Mouse (Mus musculus): Measurements from ENCODE around the gene Ccdc136. TPM values are rescaled to one million over a fixed set of nuclear protein-coding genes. Genes with fewer than 3 reads are reported as not detected.
"Not testable (repeated sequence)": the region's sequence is repeated elsewhere in the genome, so short reads cannot be mapped to it uniquely, and the experiment has no call there.

Gene Ccdc136
- 27.2 and 32.9 TPM in 2 replicates for polyA plus RNA-seq (2016; fragmentation: Nextera tagmentation; extraction: Ambion mirVana)

DNA sequence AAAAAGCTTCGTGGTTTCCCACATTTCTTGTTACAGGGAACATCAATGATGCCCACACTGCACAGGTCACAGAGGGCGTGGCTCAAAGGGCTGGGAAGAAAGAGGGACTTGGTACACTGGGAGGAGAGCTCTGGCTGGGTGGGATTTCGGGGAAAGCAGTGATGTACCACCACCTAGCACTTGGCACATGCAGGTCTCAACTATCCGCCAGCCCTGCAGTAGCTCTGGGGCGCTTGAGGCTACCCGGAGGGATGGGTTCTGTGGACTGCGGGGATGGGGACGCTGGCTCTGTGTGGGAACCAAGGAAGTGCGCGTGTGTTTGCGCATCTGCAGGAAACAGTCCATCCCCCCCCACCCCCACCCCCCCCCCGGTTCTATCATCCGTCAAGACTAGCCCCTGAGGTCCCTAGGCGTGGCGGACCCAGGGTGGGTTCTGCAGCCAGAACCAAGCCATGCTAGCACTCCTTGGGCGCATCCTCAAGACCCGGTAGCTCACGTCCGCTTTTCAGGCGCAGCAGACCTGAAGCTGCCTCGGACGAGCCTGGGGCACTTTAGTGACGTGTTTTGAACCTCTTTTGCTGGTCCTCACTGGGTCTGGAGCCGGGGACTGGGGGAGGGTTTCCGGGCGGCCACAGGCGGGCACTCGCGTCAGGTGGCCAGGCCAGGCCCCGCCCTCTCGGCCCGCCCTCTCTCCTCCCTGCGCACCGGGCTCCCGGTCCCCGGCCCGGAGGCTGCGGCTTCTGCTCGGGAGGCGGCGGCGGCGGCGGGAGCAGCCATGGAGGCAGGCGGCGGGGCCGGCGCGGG, at the start of gene Ccdc136:
Gene Ccdc136, plus strand, starts transcription at position 400 of the 804 bp plus-strand sequence.
- Histone ChIP-seq H3K27ac (replicated peaks) (peak within 1 kb of the TSS; percentile 56; the same call in 1 of the 2 replicates), H3K4me3 (peak within 1 kb of the TSS; percentile 71), H3K4me1 (peaks cover 15% of the 10 kb centered on the region), H3K36me3 (0 out of 2 replicates have a peak, but pooled peaks cover 4% of the 10 kb centered on the region), H3K4me2 (replicated peaks) (peak within 1 kb of the TSS; percentile 87), H3K9me3 (no peaks in the 10 kb centered on the region), H3K9ac (replicated peaks) (peak within 1 kb of the TSS; percentile 78), H3K27me3 (peaks cover 28% of the 10 kb centered on the region)
- 0% methylated on average over 35 of the region's 49 CpGs for WGBS
- peak; percentile 96 for ATAC-seq (ENCODE audit: low FRiP score, low read depth)

DNA sequence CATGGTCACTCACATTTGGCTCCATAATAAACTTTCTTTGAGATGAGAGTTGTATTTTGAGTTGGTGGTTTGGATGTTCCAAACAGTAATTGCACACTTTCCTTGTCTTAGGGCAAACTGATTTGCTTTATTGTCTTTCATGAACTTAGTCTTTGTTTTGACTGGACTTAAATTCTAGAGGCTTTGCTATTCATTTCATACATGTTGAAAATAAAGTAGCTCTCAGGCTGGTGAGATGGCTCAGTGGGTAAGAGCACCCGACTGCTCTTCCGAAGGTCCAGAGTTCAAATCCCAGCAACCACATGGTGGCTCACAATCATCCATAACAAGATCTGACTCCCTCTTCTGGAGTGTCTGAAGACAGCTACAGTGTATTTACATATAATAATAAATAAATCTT, 49.6 kb upstream of the Ccdc136 start:
- H3K27ac ChIP-seq (replicated peaks); ATAC-seq (ENCODE audit: low FRiP score, low read depth); H3K9ac ChIP-seq (replicated peaks); H3K36me3 ChIP-seq; H3K9me3 ChIP-seq; H3K4me2 ChIP-seq (replicated peaks); H3K4me3 ChIP-seq; H3K27me3 ChIP-seq: not testable (repeated sequence)
- 94% methylated on average over 2 of the region's 2 CpGs for WGBS
- peaks cover 11% of the 10 kb centered on the region for H3K4me1 ChIP-seq

DNA sequence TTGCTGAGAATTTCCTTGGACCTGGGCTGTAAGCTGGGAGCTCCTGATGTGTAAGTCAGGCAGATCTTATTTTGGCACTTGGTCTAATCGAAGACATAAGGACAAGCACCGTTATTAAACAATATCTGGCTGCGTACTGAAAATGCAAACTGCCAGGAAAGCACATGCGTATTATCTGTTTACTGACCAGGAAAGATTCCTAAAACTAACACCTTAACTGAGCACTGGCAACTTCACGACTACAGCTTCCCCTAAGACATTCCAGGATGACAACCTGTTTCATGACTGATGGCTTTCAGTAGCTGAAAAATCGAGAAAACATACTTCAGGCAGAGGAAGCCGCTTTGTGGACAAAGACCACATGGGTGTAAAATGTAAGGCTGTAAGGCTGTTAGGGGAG, 48.9 kb upstream of the Ccdc136 start:
- Histone ChIP-seq H3K27me3 (no peaks in the 10 kb centered on the region), H3K9ac (replicated peaks) (peak overlapping the region; percentile 68), H3K4me1 (peaks cover 11% of the 10 kb centered on the region), H3K27ac (replicated peaks) (peak overlapping the region; percentile 75; the same call in 1 of the 2 replicates), H3K9me3 (no peaks in the 10 kb centered on the region), H3K4me2 (replicated peaks) (peak overlapping the region; percentile 79), H3K36me3 (no peaks in the 10 kb centered on the region), H3K4me3 (peak overlapping the region; percentile 78)
- 43% methylated on average over 7 of the region's 7 CpGs for WGBS
- ATAC-seq (ENCODE audit: low FRiP score, low read depth) = no peak

DNA sequence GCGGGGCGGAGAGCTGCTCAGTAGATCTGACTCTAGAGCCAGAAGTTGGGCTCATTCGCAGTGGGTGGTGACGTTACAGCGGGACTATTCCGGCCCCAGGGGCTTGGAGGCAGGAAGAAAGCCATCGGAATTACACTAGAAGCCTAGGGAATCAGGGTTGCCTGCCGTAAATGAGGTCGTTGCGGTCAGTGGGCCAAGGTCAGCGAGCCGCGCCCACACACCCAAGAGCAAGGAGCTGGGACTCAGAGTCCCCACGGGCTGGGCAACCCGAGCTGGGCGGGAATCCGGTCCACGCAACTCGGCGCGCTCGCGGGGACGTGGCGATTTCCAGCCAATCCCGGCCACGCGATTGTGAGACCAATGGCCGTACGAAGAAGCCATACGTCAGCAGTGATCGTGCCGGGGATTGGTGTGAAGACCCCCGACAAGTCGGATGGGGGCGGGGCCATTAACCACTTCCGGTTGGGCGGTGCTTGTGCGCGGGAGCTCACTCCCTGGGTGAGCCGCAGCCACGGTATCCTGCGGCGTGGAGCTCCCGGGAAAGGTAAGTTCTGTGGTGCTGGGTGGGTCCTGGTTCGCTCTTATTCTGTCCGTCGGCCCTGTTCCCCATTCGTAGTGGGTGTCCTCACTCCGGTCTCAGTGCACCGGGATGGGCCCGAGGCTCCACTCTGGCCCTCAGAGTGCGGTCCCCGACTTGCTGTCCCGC, 48.3 kb upstream of the Ccdc136 start, which contains the start of gene Calu:
Gene Calu, plus strand, starts transcription at position 405 of the 706 bp plus-strand sequence.
- no peaks in the 10 kb centered on the region for H3K9me3 ChIP-seq
- H3K9ac ChIP-seq (replicated peaks) = peak within 1 kb of the TSS; percentile 88
- no peaks in the 10 kb centered on the region for H3K36me3 ChIP-seq
- peak within 1 kb of the TSS; percentile 79 for H3K4me2 ChIP-seq (replicated peaks)
- WGBS = under 1% methylated on average over 55 of the region's 55 CpGs
- H3K4me1 ChIP-seq = peaks cover 11% of the 10 kb centered on the region
- peak within 1 kb of the TSS; percentile 75 for H3K27ac ChIP-seq (replicated peaks)
- ATAC-seq (ENCODE audit: low FRiP score, low read depth) = peak; percentile 100
- H3K27me3 ChIP-seq = no peaks in the 10 kb centered on the region
- peak within 1 kb of the TSS; percentile 78 for H3K4me3 ChIP-seq

DNA sequence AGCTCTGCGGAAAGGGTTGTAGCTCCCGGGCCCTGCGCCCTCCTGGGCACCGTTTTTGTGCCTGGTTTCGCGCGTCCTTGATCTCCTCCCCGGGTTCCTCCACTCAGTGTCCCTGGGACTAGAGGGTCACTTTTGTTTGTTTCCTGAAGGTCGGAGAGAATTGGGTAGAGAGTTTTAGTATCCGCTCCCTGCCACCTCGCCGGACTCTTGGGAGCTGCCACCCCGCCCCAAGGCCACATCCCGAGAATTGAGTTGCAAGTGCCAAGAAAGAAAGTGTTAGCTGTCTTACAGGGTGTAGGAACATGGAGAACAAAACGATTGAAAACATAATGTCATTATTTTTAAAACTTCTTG, 47.8 kb upstream of the Ccdc136 start:
- peak overlapping the region; percentile 64 for H3K27ac ChIP-seq (replicated peaks)
- no peak for ATAC-seq (ENCODE audit: low FRiP score, low read depth)
- peak overlapping the region; percentile 88 for H3K9ac ChIP-seq (replicated peaks)
- H3K9me3 ChIP-seq = no peaks in the 10 kb centered on the region
- H3K36me3 ChIP-seq = no peaks in the 10 kb centered on the region
- peak overlapping the region; percentile 79 for H3K4me2 ChIP-seq (replicated peaks)
- WGBS = under 1% methylated on average over 15 of the region's 15 CpGs
- H3K4me1 ChIP-seq = peaks cover 11% of the 10 kb centered on the region
- no peaks in the 10 kb centered on the region for H3K27me3 ChIP-seq
- H3K4me3 ChIP-seq = peak overlapping the region; percentile 78

DNA sequence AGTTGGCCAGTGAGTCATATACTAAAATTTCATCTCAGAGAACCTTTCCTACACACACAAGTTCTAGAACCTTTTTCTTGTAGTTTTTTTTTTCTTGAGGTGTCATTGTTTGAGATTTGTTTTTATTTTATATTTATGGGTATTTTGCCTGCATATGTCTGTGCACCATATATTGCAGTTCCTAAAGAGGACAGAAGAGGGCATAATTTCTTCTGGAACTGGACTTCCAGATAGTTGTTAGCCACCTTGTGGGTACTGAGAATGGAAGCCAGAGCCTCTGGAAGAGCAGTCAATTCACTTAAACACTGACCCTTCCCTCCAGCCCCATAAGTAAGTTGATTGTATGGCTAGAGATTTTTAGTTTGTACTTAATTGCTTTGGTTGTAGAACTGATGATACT, 44.5 kb upstream of the Ccdc136 start:
- Histone ChIP-seq H3K27me3 (no peaks in the 10 kb centered on the region), H3K4me2 (replicated peaks) (no peak overlapping the region), H3K4me3 (no peak overlapping the region), H3K4me1 (peaks cover 11% of the 10 kb centered on the region), H3K9me3 (no peaks in the 10 kb centered on the region), H3K36me3 (0 out of 2 replicates have a peak, but pooled peaks cover 4% of the 10 kb centered on the region), H3K27ac (replicated peaks) (no peak overlapping the region), H3K9ac (replicated peaks) (no peak overlapping the region)
- ATAC-seq (ENCODE audit: low FRiP score, low read depth) = no peak

DNA sequence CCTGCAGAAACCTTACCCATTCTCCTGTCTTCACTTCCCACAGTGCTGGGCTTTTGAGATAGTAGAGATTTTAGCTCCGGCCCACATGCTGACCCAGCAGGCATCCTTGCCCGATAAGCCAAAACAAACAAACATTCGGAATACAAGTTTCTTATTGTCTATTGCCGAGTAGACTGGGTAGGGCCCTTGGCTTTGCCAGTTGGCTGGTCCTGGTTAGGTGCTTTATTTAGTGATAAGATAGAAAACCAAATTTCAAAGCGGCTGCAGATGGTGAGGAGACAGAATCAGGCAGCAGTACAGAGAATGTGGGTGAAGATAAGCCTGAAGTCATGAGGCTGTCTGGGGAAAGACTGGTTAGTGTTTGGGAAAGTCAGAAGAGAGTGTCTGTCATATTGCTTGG, 43.3 kb upstream of the Ccdc136 start:
- Histone ChIP-seq H3K9ac (replicated peaks) (no peak overlapping the region), H3K9me3 (no peaks in the 10 kb centered on the region), H3K27me3 (no peaks in the 10 kb centered on the region), H3K4me3 (no peak overlapping the region), H3K4me2 (replicated peaks) (no peak overlapping the region), H3K27ac (replicated peaks) (no peak overlapping the region), H3K4me1 (peaks cover 7% of the 10 kb centered on the region), H3K36me3 (0 out of 2 replicates have a peak, but pooled peaks cover 15% of the 10 kb centered on the region)
- no peak for ATAC-seq (ENCODE audit: low FRiP score, low read depth)
- WGBS = 44% methylated on average over 5 of the region's 5 CpGs

DNA sequence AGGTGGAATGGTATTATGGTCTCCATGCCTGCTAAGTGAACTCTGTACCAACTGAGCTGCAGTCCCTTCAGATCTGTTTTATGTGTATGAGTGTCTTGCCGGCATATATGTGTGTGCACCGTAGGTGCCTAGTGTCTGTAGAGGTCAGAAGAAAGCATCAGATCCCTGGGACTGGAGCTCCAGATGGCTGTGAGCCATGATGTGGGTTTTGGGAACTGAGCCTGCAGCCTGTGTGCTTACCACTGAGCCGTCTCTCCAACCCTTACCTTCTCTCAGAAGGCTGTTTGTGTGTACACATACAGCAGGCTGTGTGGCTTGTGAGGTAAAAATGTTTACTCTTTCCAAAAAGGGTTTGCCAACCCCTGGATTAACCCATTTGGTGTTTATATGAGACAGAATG, 36.7 kb upstream of the Ccdc136 start:
- H3K4me2 ChIP-seq (replicated peaks) = no peak overlapping the region
- WGBS = 95% methylated on average over 3 of the region's 3 CpGs
- no peaks in the 10 kb centered on the region for H3K27me3 ChIP-seq
- no peak overlapping the region for H3K4me3 ChIP-seq
- H3K27ac ChIP-seq (replicated peaks) = no peak overlapping the region
- peaks cover 33% of the 10 kb centered on the region for H3K36me3 ChIP-seq
- no peaks in the 10 kb centered on the region; the same call in 1 of the 2 replicates for H3K4me1 ChIP-seq
- no peak overlapping the region for H3K9ac ChIP-seq (replicated peaks)
- H3K9me3 ChIP-seq = no peaks in the 10 kb centered on the region
- ATAC-seq (ENCODE audit: low FRiP score, low read depth) = no peak

DNA sequence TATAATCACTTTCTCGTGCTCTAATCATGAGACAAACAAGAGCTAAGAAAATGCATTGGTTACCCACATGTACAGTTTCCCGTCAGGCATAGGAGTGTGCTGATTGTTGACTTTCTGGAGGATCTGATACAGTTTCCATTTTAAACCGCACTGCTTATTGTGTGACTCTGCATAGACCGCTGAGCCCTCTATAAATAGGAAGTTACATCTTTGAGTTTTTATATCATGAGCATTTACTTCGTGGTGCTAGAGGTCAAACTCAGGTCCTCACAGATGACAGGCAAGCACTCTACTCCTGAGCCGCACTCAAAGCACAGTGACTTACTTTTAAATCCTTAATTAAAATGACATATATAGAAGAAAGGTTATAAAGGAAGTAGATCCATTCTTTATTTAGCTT, 35.9 kb upstream of the Ccdc136 start:
- peaks cover 33% of the 10 kb centered on the region for H3K36me3 ChIP-seq

DNA sequence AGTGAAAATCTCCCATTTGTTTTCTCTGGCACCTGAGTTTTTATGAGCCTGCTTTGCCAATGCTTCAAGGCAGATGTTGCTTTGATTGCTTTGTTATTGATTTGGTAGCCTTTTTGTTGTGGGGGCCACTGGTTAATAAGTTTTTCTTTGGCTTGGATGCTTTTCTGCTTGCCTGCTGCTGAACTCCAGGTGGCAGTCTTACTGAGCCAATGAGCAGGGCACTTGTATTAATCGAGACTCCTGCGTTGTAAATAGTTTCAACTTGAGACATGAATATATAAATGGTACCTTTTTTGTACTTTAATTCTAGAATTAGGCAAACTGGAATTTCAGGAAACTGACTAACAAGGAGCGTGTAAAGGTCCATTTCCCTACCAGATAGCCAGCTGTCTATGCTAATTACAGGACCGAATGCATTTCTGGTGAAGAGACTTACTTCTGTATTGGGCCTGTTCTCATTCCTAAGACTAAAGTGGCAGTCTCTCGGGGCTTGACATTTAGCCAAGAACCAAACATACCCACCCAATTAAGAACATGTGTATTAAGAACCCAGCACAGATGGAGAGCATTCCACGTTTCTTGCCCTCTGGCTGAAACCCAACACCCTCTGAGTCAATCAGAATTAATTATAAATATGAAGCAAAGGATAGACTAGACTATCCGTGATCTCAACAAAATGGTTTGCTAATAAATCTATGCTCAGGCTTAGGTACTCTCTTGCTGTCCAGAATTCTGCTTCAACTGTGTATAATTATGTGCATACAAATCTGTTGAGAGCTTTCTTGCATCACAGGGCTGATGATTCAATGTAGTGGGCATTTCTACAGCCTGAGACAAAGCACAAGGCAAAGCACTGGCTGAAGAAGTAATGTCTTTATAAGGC, 33.6 kb upstream of the Ccdc136 start:
- WGBS = 70% methylated on average over 7 of the region's 7 CpGs
- Histone ChIP-seq H3K9ac (replicated peaks) (no peak overlapping the region), H3K4me2 (replicated peaks) (no peak overlapping the region), H3K9me3 (no peaks in the 10 kb centered on the region), H3K4me1 (no peaks in the 10 kb centered on the region; the same call in 1 of the 2 replicates), H3K27me3 (no peaks in the 10 kb centered on the region), H3K36me3 (peaks cover 40% of the 10 kb centered on the region), H3K4me3 (no peak overlapping the region), H3K27ac (replicated peaks) (no peak overlapping the region)
- no peak for ATAC-seq (ENCODE audit: low FRiP score, low read depth)

More for the DNA sequence above, 35.9 kb upstream of the Ccdc136 start:
- H3K9me3 ChIP-seq = no peaks in the 10 kb centered on the region
- WGBS = 90% methylated on average over 6 of the region's 6 CpGs
- no peak overlapping the region for H3K27ac ChIP-seq (replicated peaks)
- no peak for ATAC-seq (ENCODE audit: low FRiP score, low read depth)
- no peak overlapping the region for H3K9ac ChIP-seq (replicated peaks)
- no peak overlapping the region for H3K4me3 ChIP-seq
- no peaks in the 10 kb centered on the region for H3K27me3 ChIP-seq
- no peak overlapping the region for H3K4me2 ChIP-seq (replicated peaks)
- no peaks in the 10 kb centered on the region; the same call in 1 of the 2 replicates for H3K4me1 ChIP-seq

DNA sequence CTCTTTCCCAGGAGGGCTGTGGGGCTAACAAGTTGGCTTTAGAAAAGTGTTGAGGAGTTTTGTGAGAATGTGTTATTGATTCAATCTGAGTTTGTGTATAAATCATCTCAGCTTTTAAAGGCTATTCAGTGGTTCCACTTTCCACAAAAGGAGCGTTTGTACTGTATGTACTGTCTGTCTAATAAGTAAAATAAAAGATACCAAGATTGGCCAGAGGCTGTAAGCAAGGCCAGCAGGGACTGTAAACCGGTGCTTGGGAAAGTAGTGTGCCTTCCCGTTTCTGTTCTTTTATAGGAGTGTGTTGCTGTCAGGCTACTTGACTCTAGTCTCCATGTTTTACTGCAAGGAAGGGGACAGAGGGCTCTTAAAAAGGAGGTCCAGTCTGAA, 33.0 kb upstream of the Ccdc136 start:
- Histone ChIP-seq H3K36me3 (peaks cover 38% of the 10 kb centered on the region), H3K4me2 (replicated peaks) (no peak overlapping the region), H3K9me3 (no peaks in the 10 kb centered on the region), H3K4me1 (no peaks in the 10 kb centered on the region; the same call in 1 of the 2 replicates), H3K27me3 (no peaks in the 10 kb centered on the region), H3K9ac (replicated peaks) (no peak overlapping the region), H3K4me3 (no peak overlapping the region), H3K27ac (replicated peaks) (no peak overlapping the region)
- ATAC-seq (ENCODE audit: low FRiP score, low read depth) = no peak
- 82% methylated on average over 3 of the region's 3 CpGs for WGBS
